ENCODE assay signal across 21 mouse cellular contexts in genomic region chr14:75460436-75460835, GRCm38 (mm10). TPM values are rescaled to one million over a fixed set of nuclear protein-coding genes. Genes with fewer than 3 reads are reported as not detected.
DNase-seq lines count a peak whose midpoint lies in the region; ATAC-seq lines count a peak whose summit lies in the region.
"Had no signal": no experiment of that assay in that cellular context is flagged by ENCODE, and none has a peak within 500 bp of the region (broad histone marks: within the 10 kb centered on the region; RNA-seq: fewer than 3 reads in every experiment).

No protein-coding gene starts in this region.

- H3K4me3 ChIP-seq in heart, embryonic 15.5 days = no peak overlapping the region
- H3K4me3 ChIP-seq in midbrain, embryonic 11.5 days (ENCODE audit: low read depth, low read length) = no peak overlapping the region
- H3K4me3 ChIP-seq in midbrain, embryonic 10.5 days = no peak overlapping the region
- H3K4me3 ChIP-seq in forebrain, embryonic 12.5 days (replicated peaks) = no peak overlapping the region
- H3K4me3 ChIP-seq in hindbrain, embryonic 16.5 days (ENCODE audit: low read length) = no peak overlapping the region
- H3K4me3 ChIP-seq: embryonic facial prominence, embryonic 13.5 days; heart, adult 2 months; intestine, embryonic 15.5 days; liver, embryonic 13.5 days; stomach, embryonic 15.5 days had no signal

- intact Hi-C loops in heart, postnatal 14 days (cut with DNase I) = no loop called here

- no peaks in the 10 kb centered on the region for H3K36me3 ChIP-seq in heart, embryonic 15.5 days
- no peaks in the 10 kb centered on the region for H3K36me3 ChIP-seq in midbrain, embryonic 11.5 days (ENCODE audit: control insufficient read depth, insufficient read depth, low read length)
- no peaks in the 10 kb centered on the region for H3K36me3 ChIP-seq in midbrain, embryonic 10.5 days
- H3K36me3 ChIP-seq in forebrain, embryonic 12.5 days (replicated peaks) = no peaks in the 10 kb centered on the region
- no peaks in the 10 kb centered on the region for H3K36me3 ChIP-seq in hindbrain, embryonic 16.5 days (ENCODE audit: control insufficient read depth, insufficient read depth, low read length)
- H3K36me3 ChIP-seq: embryonic facial prominence, embryonic 13.5 days; intestine, embryonic 15.5 days; liver, embryonic 13.5 days; stomach, embryonic 15.5 days had no signal

- H3K9ac ChIP-seq in heart, embryonic 15.5 days = no peak overlapping the region
- no peak overlapping the region for H3K9ac ChIP-seq in midbrain, embryonic 11.5 days (ENCODE audit: low read length)
- H3K9ac ChIP-seq in forebrain, embryonic 12.5 days = no peak overlapping the region
- H3K9ac ChIP-seq in hindbrain, embryonic 16.5 days (ENCODE audit: low read depth, low read length) = no peak overlapping the region
- H3K9ac ChIP-seq: embryonic facial prominence, embryonic 13.5 days; intestine, embryonic 15.5 days; liver, embryonic 13.5 days; stomach, embryonic 15.5 days had no signal

- WGBS in heart, embryonic 15.5 days = 40% methylated on average over 3 of the region's 3 CpGs
- 36% methylated on average over 3 of the region's 3 CpGs for WGBS in midbrain, embryonic 11.5 days
- WGBS in midbrain, embryonic 10.5 days = 43% methylated on average over 3 of the region's 3 CpGs
- 28% methylated on average over 3 of the region's 3 CpGs for WGBS in forebrain, embryonic 12.5 days
- 48% methylated on average over 3 of the region's 3 CpGs for WGBS in hindbrain, embryonic 16.5 days

- no peak overlapping the region for H3K27ac ChIP-seq in heart, embryonic 15.5 days
- H3K27ac ChIP-seq in midbrain, embryonic 11.5 days (ENCODE audit: low read depth, low read length) = no peak overlapping the region
- no peak overlapping the region for H3K27ac ChIP-seq in midbrain, embryonic 10.5 days (replicated peaks)
- H3K27ac ChIP-seq in forebrain, embryonic 12.5 days = peak overlapping the region; percentile 91
- peak overlapping the region; percentile 31; the same call in 1 of the 2 replicates for H3K27ac ChIP-seq in hindbrain, embryonic 16.5 days (ENCODE audit: low read depth, low read length)
- H3K27ac ChIP-seq: embryonic facial prominence, embryonic 13.5 days; heart, adult 2 months; intestine, embryonic 15.5 days; liver, embryonic 13.5 days; stomach, embryonic 15.5 days had no signal

- H3K9me3 ChIP-seq in heart, embryonic 15.5 days (replicated peaks) = no peaks in the 10 kb centered on the region
- H3K9me3 ChIP-seq in midbrain, embryonic 11.5 days (ENCODE audit: control insufficient read depth, low read length) = no peaks in the 10 kb centered on the region
- 0 out of 2 replicates have a peak, but pooled peaks cover 7% of the 10 kb centered on the region for H3K9me3 ChIP-seq in midbrain, embryonic 10.5 days (replicated peaks)
- H3K9me3 ChIP-seq in forebrain, embryonic 12.5 days = no peaks in the 10 kb centered on the region
- H3K9me3 ChIP-seq in hindbrain, embryonic 16.5 days (ENCODE audit: control insufficient read depth, low read length) = no peaks in the 10 kb centered on the region
- H3K9me3 ChIP-seq: embryonic facial prominence, embryonic 13.5 days; intestine, embryonic 15.5 days; liver, embryonic 13.5 days; stomach, embryonic 15.5 days had no signal

- DNase-seq in heart, postnatal 14 days = no peak
- DNase-seq in midbrain, embryonic 11.5 days (ENCODE audit: low spot score, missing footprints) = peak; percentile 23
- DNase-seq in midbrain, embryonic 10.5 days (ENCODE audit: low spot score) = no peak
- DNase-seq in retina, embryonic 14.5 days (ENCODE audit: low spot score) = no peak
- no peak for DNase-seq in cerebellum, postnatal 36 days
- DNase-seq: adrenal gland, postnatal 25 days; cerebellum, adult 8-10 months; heart, adult 2 months; heart, postnatal 10 days; liver, embryonic 13.5 days had no signal

- peaks cover 19% of the 10 kb centered on the region for H3K27me3 ChIP-seq in heart, embryonic 15.5 days
- no peaks in the 10 kb centered on the region; the same call in 1 of the 2 replicates for H3K27me3 ChIP-seq in midbrain, embryonic 11.5 days (ENCODE audit: control insufficient read depth, insufficient read depth, low read length)
- peaks cover 53% of the 10 kb centered on the region for H3K27me3 ChIP-seq in midbrain, embryonic 10.5 days (ENCODE audit: low read depth, poor library complexity, severe bottlenecking)
- peaks cover 3% of the 10 kb centered on the region; the same call in 1 of the 2 replicates for H3K27me3 ChIP-seq in forebrain, embryonic 12.5 days
- H3K27me3 ChIP-seq in hindbrain, embryonic 16.5 days (replicated peaks; ENCODE audit: control insufficient read depth, insufficient read depth, low read length) = no peaks in the 10 kb centered on the region

- 0 out of 2 replicates have a peak, but pooled peaks have one; percentile 28 for ATAC-seq in heart, embryonic 15.5 days (replicated peaks; ENCODE audit: insufficient number of reproducible peaks, insufficient read depth, low FRiP score, low read depth)
- ATAC-seq in midbrain, embryonic 11.5 days (ENCODE audit: low FRiP score) = no peak
- ATAC-seq in forebrain, embryonic 12.5 days (ENCODE audit: low FRiP score) = no peak; the same call in 1 of the 2 replicates
- no peak for ATAC-seq in hindbrain, embryonic 16.5 days
- ATAC-seq: activated CD4-positive, CD25-positive, alpha-beta regulatory T cell, adult 4 months; intestine, embryonic 15.5 days; Patski had no signal

- peaks cover 12% of the 10 kb centered on the region for H3K4me1 ChIP-seq in heart, embryonic 15.5 days (replicated peaks)
- H3K4me1 ChIP-seq in midbrain, embryonic 11.5 days (ENCODE audit: control insufficient read depth, insufficient read depth, low read length) = peaks cover 5% of the 10 kb centered on the region; the same call in 1 of the 2 replicates
- H3K4me1 ChIP-seq in midbrain, embryonic 10.5 days = peaks cover 35% of the 10 kb centered on the region
- H3K4me1 ChIP-seq in forebrain, embryonic 12.5 days = peaks cover 37% of the 10 kb centered on the region
- peaks cover 24% of the 10 kb centered on the region for H3K4me1 ChIP-seq in hindbrain, embryonic 16.5 days (ENCODE audit: control insufficient read depth, insufficient read depth, low read depth, low read length)

- no peak overlapping the region for H3K4me2 ChIP-seq in heart, embryonic 15.5 days
- no peak overlapping the region for H3K4me2 ChIP-seq in midbrain, embryonic 11.5 days
- H3K4me2 ChIP-seq in forebrain, embryonic 12.5 days = peak overlapping the region; percentile 75
- no peak overlapping the region for H3K4me2 ChIP-seq in hindbrain, embryonic 16.5 days (ENCODE audit: low read length)
- H3K4me2 ChIP-seq: embryonic facial prominence, embryonic 13.5 days; intestine, embryonic 15.5 days; liver, embryonic 13.5 days; stomach, embryonic 15.5 days had no signal

RNA-seq across cellular contexts. Expression of gene Siah3, which starts 4.7 kb away (rescaled TPM):
- polyA plus RNA-seq in heart, embryonic 15.5 days (2015; fragmentation: Nextera tagmentation; extraction: Ambion mirVana) = 0.03 TPM in 1 of 2 replicates, not detected in the other
- total RNA-seq in heart, postnatal 14 days (2021) = under 1 TPM in 1 of 2 experiments, not detected in 1; 0.05 TPM
- 1.1 and 1.4 TPM in 2 replicates for polyA plus RNA-seq in midbrain, embryonic 11.5 days (2014; fragmentation: Nextera tagmentation; extraction: Ambion mirVana)
- polyA plus RNA-seq in midbrain, embryonic 10.5 days (2016; fragmentation: Nextera tagmentation; extraction: Ambion mirVana) = 0.33 and 0.66 TPM in 2 replicates
- 4.2 and 6.1 TPM in 2 replicates for polyA plus RNA-seq in forebrain, embryonic 12.5 days (2016; fragmentation: Nextera tagmentation; extraction: Ambion mirVana)
- 2.9 and 5.2 TPM in 2 replicates for polyA plus RNA-seq in hindbrain, embryonic 16.5 days (2015; fragmentation: Nextera tagmentation; extraction: Ambion mirVana)
- total RNA-seq: heart, adult 2 months; megakaryocyte progenitor cell, adult 5-6 weeks had no signal
- polyA plus RNA-seq: C2C12; lung, embryonic 16.5 days; Patski had no signal

Comparison
In these comparisons a context has a peak if more than half of its experiments do, and no peak if none do; other contexts are left out.
1. H3K27ac ChIP-seq: peak in forebrain, embryonic 12.5 days (single experiment) and hindbrain, embryonic 16.5 days (single experiment); none in heart, embryonic 15.5 days (single experiment), midbrain, embryonic 11.5 days (single experiment) and midbrain, embryonic 10.5 days (single experiment).